Comparison of ENCODE assay signal across 14 mouse cellular contexts in genomic region chr2:159270221-159271080, GRCm38 (mm10).
DNase-seq lines count a peak whose midpoint lies in the region; ATAC-seq lines count a peak whose summit lies in the region.
"Had no signal": no experiment of that assay in that cellular context is flagged by ENCODE, and none has a peak within 500 bp of the region (broad histone marks: within the 10 kb centered on the region; RNA-seq: fewer than 3 reads in every experiment).

No protein-coding gene starts in this region.

- no peak overlapping the region for H3K4me3 ChIP-seq in lung, embryonic 16.5 days (ENCODE audit: low read length)
- H3K4me3 ChIP-seq in limb, embryonic 12.5 days (replicated peaks), result no peak overlapping the region
- no peak overlapping the region for H3K4me3 ChIP-seq in forebrain, embryonic 10.5 days
- no peak overlapping the region for H3K4me3 ChIP-seq in forebrain, embryonic 11.5 days (ENCODE audit: low read depth, low read length)
- H3K4me3 ChIP-seq: intestine, embryonic 15.5 days had no signal

- peaks cover 6% of the 10 kb centered on the region for H3K4me1 ChIP-seq in lung, embryonic 16.5 days (replicated peaks; ENCODE audit: control insufficient read depth, insufficient read depth, low read length)
- peaks cover 12% of the 10 kb centered on the region for H3K4me1 ChIP-seq in limb, embryonic 12.5 days (replicated peaks)
- H3K4me1 ChIP-seq in forebrain, embryonic 10.5 days, result no peaks in the 10 kb centered on the region
- H3K4me1 ChIP-seq in forebrain, embryonic 11.5 days (replicated peaks; ENCODE audit: control insufficient read depth, insufficient read depth, low read length), result no peaks in the 10 kb centered on the region

- no peak for DNase-seq in lung, postnatal 14 days
- DNase-seq in kidney, adult 9 months, result peak; percentile 23
- DNase-seq in forebrain, embryonic 10.5 days (ENCODE audit: extremely low spot score, low spot score), result no peak
- DNase-seq in gastrocnemius, adult 8-10 months (ENCODE audit: low spot score in 2 of 2), result no peak
- no peak for DNase-seq in left cerebral cortex, postnatal 10 days (ENCODE audit: extremely low spot score in 1 of 2, low spot score in 2 of 2)
- no peak for DNase-seq in forebrain, embryonic 11.5 days (ENCODE audit: low spot score)
- DNase-seq: cerebellum, postnatal 36 days; heart, postnatal 14 days; right cerebral cortex, postnatal 25 days; thymus, postnatal 14 days had no signal

- intact Hi-C loops in left cerebral cortex, postnatal 10 days (cut with DNase I), result no loop called here

- WGBS in lung, embryonic 16.5 days, result 40% methylated on average over 10 of the region's 10 CpGs
- WGBS in limb, embryonic 12.5 days, result 27% methylated on average over 10 of the region's 10 CpGs
- 74% methylated on average over 10 of the region's 10 CpGs for WGBS in forebrain, embryonic 10.5 days
- WGBS in forebrain, embryonic 11.5 days, result 76% methylated on average over 10 of the region's 10 CpGs

- ATAC-seq in lung, embryonic 16.5 days (ENCODE audit: low read depth), result peak; percentile 79
- no peak; the same call in 1 of the 2 replicates for ATAC-seq in limb, embryonic 12.5 days (ENCODE audit: insufficient number of reproducible peaks, insufficient read depth, low FRiP score, low TSS enrichment, low read depth)
- no peak for ATAC-seq in forebrain, embryonic 11.5 days (replicated peaks; ENCODE audit: low FRiP score)
- ATAC-seq: forebrain, embryonic 16.5 days; intestine, embryonic 15.5 days had no signal

- H3K9ac ChIP-seq in lung, embryonic 16.5 days (ENCODE audit: low read length), result no peak overlapping the region
- no peak overlapping the region for H3K9ac ChIP-seq in limb, embryonic 12.5 days (replicated peaks)
- H3K9ac ChIP-seq in forebrain, embryonic 11.5 days (ENCODE audit: low read length), result no peak overlapping the region
- H3K9ac ChIP-seq: intestine, embryonic 15.5 days had no signal

- H3K9me3 ChIP-seq in lung, embryonic 16.5 days (ENCODE audit: control insufficient read depth, low read length), result no peaks in the 10 kb centered on the region
- H3K9me3 ChIP-seq in limb, embryonic 12.5 days, result no peaks in the 10 kb centered on the region
- H3K9me3 ChIP-seq in forebrain, embryonic 10.5 days, result no peaks in the 10 kb centered on the region
- no peaks in the 10 kb centered on the region for H3K9me3 ChIP-seq in forebrain, embryonic 11.5 days (ENCODE audit: control insufficient read depth, low read length)
- H3K9me3 ChIP-seq: intestine, embryonic 15.5 days had no signal

- no peak overlapping the region for H3K4me2 ChIP-seq in lung, embryonic 16.5 days (ENCODE audit: low read depth, low read length)
- no peak overlapping the region for H3K4me2 ChIP-seq in limb, embryonic 12.5 days
- H3K4me2 ChIP-seq in forebrain, embryonic 11.5 days (ENCODE audit: low read depth, low read length, severe bottlenecking), result no peak overlapping the region
- H3K4me2 ChIP-seq: intestine, embryonic 15.5 days had no signal

- no peaks in the 10 kb centered on the region for H3K36me3 ChIP-seq in lung, embryonic 16.5 days (ENCODE audit: control insufficient read depth, insufficient read depth, low read length)
- H3K36me3 ChIP-seq in limb, embryonic 12.5 days, result no peaks in the 10 kb centered on the region
- no peaks in the 10 kb centered on the region for H3K36me3 ChIP-seq in forebrain, embryonic 10.5 days (replicated peaks)
- H3K36me3 ChIP-seq in forebrain, embryonic 11.5 days (ENCODE audit: control insufficient read depth, insufficient read depth, low read length), result no peaks in the 10 kb centered on the region
- H3K36me3 ChIP-seq: intestine, embryonic 15.5 days had no signal

- H3K27me3 ChIP-seq in lung, embryonic 16.5 days (ENCODE audit: control insufficient read depth, insufficient read depth, low read depth, low read length), result no peaks in the 10 kb centered on the region
- H3K27me3 ChIP-seq in limb, embryonic 12.5 days, result no peaks in the 10 kb centered on the region
- no peaks in the 10 kb centered on the region for H3K27me3 ChIP-seq in forebrain, embryonic 10.5 days (ENCODE audit: poor library complexity, severe bottlenecking)
- no peaks in the 10 kb centered on the region for H3K27me3 ChIP-seq in forebrain, embryonic 11.5 days (ENCODE audit: control insufficient read depth, insufficient read depth, low read length)
- H3K27me3 ChIP-seq: intestine, embryonic 15.5 days had no signal

- H3K27ac ChIP-seq in lung, embryonic 16.5 days (ENCODE audit: low read length), result no peak overlapping the region
- H3K27ac ChIP-seq in limb, embryonic 12.5 days, result peak overlapping the region; percentile 36
- H3K27ac ChIP-seq in forebrain, embryonic 10.5 days, result no peak overlapping the region
- no peak overlapping the region for H3K27ac ChIP-seq in forebrain, embryonic 11.5 days (ENCODE audit: low read depth, low read length)
- H3K27ac ChIP-seq: intestine, embryonic 15.5 days had no signal
